Mouse (Mus musculus): ENCODE measurements around the gene Vdr. TPM values are rescaled to one million over a fixed set of nuclear protein-coding genes. Genes with fewer than 3 reads are reported as not detected.

The Vdr gene
- polyA plus RNA-seq, 1 experiment from 2014 or later = 1.0 TPM

- Histone ChIP-seq H3K27me3 (ENCODE audit: low read depth, poor library complexity, severe bottlenecking) (no peaks in the 10 kb centered on the region), H3K27ac (replicated peaks) (no peak overlapping the region), H3K36me3 (no peaks in the 10 kb centered on the region), H3K4me1 (peaks cover 7% of the 10 kb centered on the region; the same call in 1 of the 2 replicates), H3K9me3 (replicated peaks) (no peaks in the 10 kb centered on the region), H3K4me3 (no peak overlapping the region)
- no peak for DNase-seq (ENCODE audit: low spot score)
- 90% methylated on average over 8 of the region's 8 CpGs for WGBS
These were observed 32.1 kb upstream of the Vdr start for GRCm38 (mm10) chr15:97942538-97942937.

DNA sequence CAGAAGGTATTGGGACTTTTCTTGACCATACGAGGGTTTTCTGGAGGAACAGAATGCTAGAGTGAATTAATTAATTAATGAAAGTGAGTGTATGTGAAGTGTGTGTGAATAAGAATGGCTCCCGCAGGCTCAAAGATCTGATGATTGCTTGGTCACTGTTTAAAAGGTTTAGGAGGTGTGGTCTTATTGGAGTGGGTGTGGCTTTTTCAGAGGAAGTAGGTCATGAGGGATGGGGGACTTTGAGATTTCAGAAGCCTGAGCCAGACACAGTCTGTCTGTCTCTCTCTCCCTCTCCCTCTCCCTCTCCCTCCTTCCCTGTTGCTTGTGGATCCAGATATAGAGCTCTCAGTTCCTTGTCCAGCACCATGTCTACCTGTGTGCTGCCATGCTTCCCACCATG lies 30.9 kb upstream of the Vdr start:
- no peaks in the 10 kb centered on the region for H3K27me3 ChIP-seq (ENCODE audit: low read depth, poor library complexity, severe bottlenecking)
- WGBS = 90% methylated on average over 2 of the region's 2 CpGs

GRCm38 (mm10) chr15:97940088-97940487 lies 29.7 kb upstream of the Vdr start:
- 80% methylated on average over 2 of the region's 2 CpGs for WGBS
- DNase-seq (ENCODE audit: low spot score) = no peak

More for the DNA sequence above, 30.9 kb upstream of the Vdr start:
- peaks cover 7% of the 10 kb centered on the region; the same call in 1 of the 2 replicates for H3K4me1 ChIP-seq
- DNase-seq (ENCODE audit: low spot score) = no peak
- H3K4me3 ChIP-seq = no peak overlapping the region
- no peaks in the 10 kb centered on the region for H3K9me3 ChIP-seq (replicated peaks)
- H3K36me3 ChIP-seq = no peaks in the 10 kb centered on the region
- H3K27ac ChIP-seq (replicated peaks) = no peak overlapping the region

GRCm38 (mm10) chr15:97938580-97938979 lies 28.1 kb upstream of the Vdr start:
- Histone ChIP-seq H3K27ac (replicated peaks) (no peak overlapping the region), H3K27me3 (ENCODE audit: low read depth, poor library complexity, severe bottlenecking) (no peaks in the 10 kb centered on the region), H3K4me3 (no peak overlapping the region), H3K4me1 (peaks cover 7% of the 10 kb centered on the region; the same call in 1 of the 2 replicates), H3K9me3 (replicated peaks) (no peaks in the 10 kb centered on the region), H3K36me3 (no peaks in the 10 kb centered on the region)
- DNase-seq (ENCODE audit: low spot score) = no peak
- 52% methylated on average over 6 of the region's 6 CpGs for WGBS

More at GRCm38 (mm10) chr15:97940088-97940487, 29.7 kb upstream of the Vdr start:
- peaks cover 7% of the 10 kb centered on the region; the same call in 1 of the 2 replicates for H3K4me1 ChIP-seq
- H3K4me3 ChIP-seq = no peak overlapping the region
- H3K27ac ChIP-seq (replicated peaks) = no peak overlapping the region
- no peaks in the 10 kb centered on the region for H3K36me3 ChIP-seq
- H3K9me3 ChIP-seq (replicated peaks) = no peaks in the 10 kb centered on the region
- no peaks in the 10 kb centered on the region for H3K27me3 ChIP-seq (ENCODE audit: low read depth, poor library complexity, severe bottlenecking)

- no peak overlapping the region for H3K27ac ChIP-seq (replicated peaks)
- H3K36me3 ChIP-seq = no peaks in the 10 kb centered on the region
- H3K4me3 ChIP-seq = no peak overlapping the region
- DNase-seq (ENCODE audit: low spot score) = no peak
- H3K27me3 ChIP-seq (ENCODE audit: low read depth, poor library complexity, severe bottlenecking) = no peaks in the 10 kb centered on the region
- H3K4me1 ChIP-seq = no peaks in the 10 kb centered on the region
- H3K9me3 ChIP-seq (replicated peaks) = no peaks in the 10 kb centered on the region
- 91% methylated on average over 12 of the region's 12 CpGs for WGBS
These were observed 22.0 kb upstream of the Vdr start for GRCm38 (mm10) chr15:97932441-97932840.

GRCm38 (mm10) chr15:97929259-97929824 lies 18.9 kb upstream of the Vdr start:
- Histone ChIP-seq H3K27me3 (ENCODE audit: low read depth, poor library complexity, severe bottlenecking) (no peaks in the 10 kb centered on the region), H3K36me3 (no peaks in the 10 kb centered on the region), H3K27ac (replicated peaks) (no peak overlapping the region), H3K4me3 (no peak overlapping the region), H3K9me3 (replicated peaks) (no peaks in the 10 kb centered on the region), H3K4me1 (no peaks in the 10 kb centered on the region)
- DNase-seq (ENCODE audit: low spot score) = no peak
- 68% methylated on average over 13 of the region's 13 CpGs for WGBS

GRCm38 (mm10) chr15:97927821-97928220 lies 17.4 kb upstream of the Vdr start:
- Histone ChIP-seq H3K27me3 (ENCODE audit: low read depth, poor library complexity, severe bottlenecking) (no peaks in the 10 kb centered on the region), H3K4me3 (no peak overlapping the region), H3K4me1 (no peaks in the 10 kb centered on the region), H3K36me3 (no peaks in the 10 kb centered on the region), H3K27ac (replicated peaks) (no peak overlapping the region), H3K9me3 (replicated peaks) (no peaks in the 10 kb centered on the region)
- WGBS = 80% methylated on average over 6 of the region's 6 CpGs
- no peak for DNase-seq (ENCODE audit: low spot score)

DNA sequence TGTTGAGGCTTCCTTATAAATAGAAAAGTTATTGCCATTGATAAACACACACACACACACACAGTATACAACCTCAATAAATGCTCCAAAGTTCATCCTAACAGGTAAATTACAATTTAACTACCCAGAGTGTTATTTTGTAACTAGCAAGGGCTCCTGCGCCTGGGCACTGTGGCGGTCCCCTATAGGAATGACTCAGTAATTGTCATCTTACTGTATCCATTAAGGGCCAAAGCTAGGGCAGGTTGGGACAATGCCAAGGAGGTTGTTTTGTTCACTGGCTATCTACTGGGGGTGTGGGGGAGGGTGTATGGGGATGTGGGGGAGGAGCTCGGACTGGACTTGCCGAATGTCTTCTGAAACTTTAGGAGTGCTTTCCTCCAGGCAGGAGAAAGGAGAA lies 16.6 kb upstream of the Vdr start:
- 81% methylated on average over 4 of the region's 4 CpGs for WGBS

GRCm38 (mm10) chr15:97922421-97922820 lies 12.0 kb upstream of the Vdr start:
- DNase-seq (ENCODE audit: low spot score) = no peak
- H3K27me3 ChIP-seq (ENCODE audit: low read depth, poor library complexity, severe bottlenecking) = no peaks in the 10 kb centered on the region
- H3K27ac ChIP-seq (replicated peaks) = no peak overlapping the region
- WGBS = 95% methylated on average over 2 of the region's 2 CpGs
- H3K4me3 ChIP-seq = no peak overlapping the region
- H3K9me3 ChIP-seq (replicated peaks) = no peaks in the 10 kb centered on the region
- H3K36me3 ChIP-seq = no peaks in the 10 kb centered on the region
- H3K4me1 ChIP-seq = no peaks in the 10 kb centered on the region

More for the DNA sequence above, 16.6 kb upstream of the Vdr start:
- Histone ChIP-seq H3K36me3 (no peaks in the 10 kb centered on the region), H3K27ac (replicated peaks) (no peak overlapping the region), H3K4me1 (no peaks in the 10 kb centered on the region), H3K4me3 (no peak overlapping the region), H3K9me3 (replicated peaks) (no peaks in the 10 kb centered on the region), H3K27me3 (ENCODE audit: low read depth, poor library complexity, severe bottlenecking) (no peaks in the 10 kb centered on the region)
- DNase-seq (ENCODE audit: low spot score) = no peak

DNA sequence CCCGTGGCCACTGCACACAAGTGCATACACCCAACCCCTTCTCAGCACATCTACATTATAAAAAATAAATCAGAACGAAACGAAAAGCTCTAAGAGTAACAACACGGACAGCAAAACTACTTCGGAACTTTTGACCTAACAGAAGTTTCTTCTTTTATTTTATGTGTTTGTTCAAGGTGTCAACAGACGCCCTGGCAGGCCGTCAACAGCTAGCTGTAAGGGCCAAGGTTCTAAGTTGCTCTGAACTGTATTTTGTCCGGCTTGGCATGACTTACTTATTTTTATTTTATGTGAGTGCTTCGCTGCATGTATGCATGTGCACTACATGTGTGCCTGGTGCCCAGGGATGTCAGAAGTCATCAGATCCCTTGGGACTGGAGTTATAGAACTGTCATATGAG lies 11.4 kb upstream of the Vdr start:
- no peak overlapping the region for H3K27ac ChIP-seq (replicated peaks)
- H3K4me1 ChIP-seq = no peaks in the 10 kb centered on the region
- H3K9me3 ChIP-seq (replicated peaks) = no peaks in the 10 kb centered on the region
- no peaks in the 10 kb centered on the region for H3K27me3 ChIP-seq (ENCODE audit: low read depth, poor library complexity, severe bottlenecking)
- no peaks in the 10 kb centered on the region for H3K36me3 ChIP-seq
- H3K4me3 ChIP-seq = no peak overlapping the region
- 93% methylated on average over 9 of the region's 9 CpGs for WGBS
- no peak for DNase-seq (ENCODE audit: low spot score)

- H3K36me3 ChIP-seq = no peaks in the 10 kb centered on the region
- no peak for DNase-seq (ENCODE audit: low spot score)
- H3K4me3 ChIP-seq = no peak overlapping the region
- no peak overlapping the region for H3K27ac ChIP-seq (replicated peaks)
- no peaks in the 10 kb centered on the region for H3K9me3 ChIP-seq (replicated peaks)
- H3K27me3 ChIP-seq (ENCODE audit: low read depth, poor library complexity, severe bottlenecking) = no peaks in the 10 kb centered on the region
- 67% methylated on average over 5 of the region's 5 CpGs for WGBS
- no peaks in the 10 kb centered on the region for H3K4me1 ChIP-seq
These were observed 9.9 kb upstream of the Vdr start for GRCm38 (mm10) chr15:97920306-97920705.

- no peaks in the 10 kb centered on the region for H3K27me3 ChIP-seq (ENCODE audit: low read depth, poor library complexity, severe bottlenecking)
- WGBS = 90% methylated on average over 7 of the region's 7 CpGs
These were observed 8.8 kb upstream of the Vdr start for GRCm38 (mm10) chr15:97919217-97919616.

DNA sequence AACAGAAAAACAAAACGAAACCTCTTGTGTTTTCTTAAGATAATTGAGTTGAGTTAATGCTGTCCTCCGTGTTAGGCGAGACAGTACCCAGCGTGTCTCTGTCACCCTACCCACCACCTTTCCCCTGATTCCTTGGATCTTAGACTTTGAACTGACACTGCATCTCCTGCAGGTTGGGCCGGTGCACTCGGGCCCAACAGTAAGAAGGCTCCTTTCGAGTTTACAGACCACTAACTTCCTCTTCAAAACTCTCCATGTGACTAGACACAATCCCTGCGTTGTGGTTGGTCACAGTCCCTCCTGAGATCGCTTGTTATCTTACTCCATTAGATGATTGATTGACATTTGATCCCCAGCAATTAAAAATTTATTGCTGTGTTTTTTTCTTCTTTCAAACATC lies 7.6 kb upstream of the Vdr start:
- no peak overlapping the region for H3K4me3 ChIP-seq
- no peaks in the 10 kb centered on the region for H3K9me3 ChIP-seq (replicated peaks)
- WGBS = 84% methylated on average over 9 of the region's 9 CpGs
- no peaks in the 10 kb centered on the region for H3K27me3 ChIP-seq (ENCODE audit: low read depth, poor library complexity, severe bottlenecking)
- H3K27ac ChIP-seq (replicated peaks) = no peak overlapping the region
- no peak for DNase-seq (ENCODE audit: low spot score)
- no peaks in the 10 kb centered on the region for H3K36me3 ChIP-seq
- H3K4me1 ChIP-seq = peaks cover 20% of the 10 kb centered on the region

More at GRCm38 (mm10) chr15:97919217-97919616, 8.8 kb upstream of the Vdr start:
- H3K27ac ChIP-seq (replicated peaks) = no peak overlapping the region
- no peaks in the 10 kb centered on the region for H3K36me3 ChIP-seq
- H3K4me3 ChIP-seq = no peak overlapping the region
- no peak for DNase-seq (ENCODE audit: low spot score)
- no peaks in the 10 kb centered on the region for H3K9me3 ChIP-seq (replicated peaks)
- H3K4me1 ChIP-seq = peaks cover 10% of the 10 kb centered on the region

All from midbrain, embryonic 10.5 days (tissue).